Mouse (Mus musculus) C2C12 (cell line): ENCODE results near the gene Pdcd6ip. TPM values are rescaled to one million over a fixed set of nuclear protein-coding genes. Genes with fewer than 3 reads are reported as not detected.

Experiments
- H3K27me3 ChIP-seq: one replicate; pipeline ENCODE4 v1.6.1; 2011; ENCODE audit not compliant: control insufficient read depth, insufficient read depth, insufficient read length
- H3K36me3 ChIP-seq: one replicate; pipeline ENCODE4 v1.6.1; 2011; ENCODE audit not compliant: control insufficient read depth, insufficient read depth
- H3K4me3 ChIP-seq: one replicate; pipeline ENCODE4 v1.5.1; 2011; ENCODE audit warnings: mild to moderate bottlenecking, control low read depth; ENCODE audit not compliant: poor library complexity, insufficient read depth, severe bottlenecking
- H3K79me2 ChIP-seq: one replicate; pipeline ENCODE4 v1.6.1; 2011; ENCODE audit not compliant: control insufficient read depth, insufficient read depth
- H3K79me3 ChIP-seq: one replicate; pipeline ENCODE4 v1.6.1; 2011; ENCODE audit warnings: low read depth, control low read depth
- H3ac ChIP-seq: one replicate; pipeline ENCODE3; 2011; ENCODE audit warnings: low read depth; ENCODE audit not compliant: control insufficient read depth, insufficient read length
- CEBPB ChIP-seq: IDR thresholded peaks from one replicate; pipeline ENCODE4 v1.6.1; 2011; ENCODE audit warnings: low read depth, mild to moderate bottlenecking, control low read depth, moderate library complexity
- CTCF ChIP-seq: IDR thresholded peaks from one replicate; pipeline ENCODE4 v1.5.1; 2011; ENCODE audit not compliant: control insufficient read depth, insufficient read depth, insufficient read length
- FOSL1 ChIP-seq: IDR thresholded peaks from one replicate; pipeline ENCODE4 v1.8.0; 2011; ENCODE audit warnings: mild to moderate bottlenecking, low read length; ENCODE audit not compliant: poor library complexity, insufficient read depth, severe bottlenecking
- MAX ChIP-seq: IDR thresholded peaks from one replicate; pipeline ENCODE4 v1.6.1; 2011; ENCODE audit warnings: mild to moderate bottlenecking, control low read depth
- MYOD1 ChIP-seq: IDR thresholded peaks from one replicate; pipeline ENCODE4 v1.6.1; 2011; ENCODE audit warnings: low read depth; ENCODE audit not compliant: control insufficient read depth, insufficient read length
- MYOG ChIP-seq: IDR thresholded peaks from one replicate; pipeline ENCODE4 v1.6.1; 2011; ENCODE audit not compliant: control insufficient read depth, insufficient read length; ENCODE audit errors: extremely low read depth
- USF1 ChIP-seq: IDR thresholded peaks from one replicate; pipeline ENCODE4 v1.6.1; 2011; ENCODE audit warnings: low read depth, mild to moderate bottlenecking, control low read depth, moderate library complexity
- polyA plus RNA-seq: library from polyadenylated mRNA; unstranded; fragments of >200 nt; fragmentation: generic; extraction: Trizol; gene quantifications from one replicate; pipeline ENCODE4 v1.2.1, GENCODE M21; 2012; ENCODE audit warnings: missing spikeins

Gene Pdcd6ip
- polyA plus RNA-seq, 1 experiment: 62.5 TPM

- Histone ChIP-seq H3K4me3 (no peak overlapping the region), H3K36me3 (peaks cover 75% of the 10 kb centered on the region), H3ac (no peak overlapping the region), H3K79me2 (no peaks in the 10 kb centered on the region), H3K79me3 (peaks cover 1% of the 10 kb centered on the region), H3K27me3 (no peaks in the 10 kb centered on the region)
- TF ChIP-seq MYOD1 (no peak), CEBPB (no peak), FOSL1 (no peak), CTCF (no peak), USF1 (no peak), MYOG (no peak), MAX (no peak)
Measured at GRCm38 (mm10) chr9:113673721-113674120, 34.3 kb downstream of the Pdcd6ip start.

DNA sequence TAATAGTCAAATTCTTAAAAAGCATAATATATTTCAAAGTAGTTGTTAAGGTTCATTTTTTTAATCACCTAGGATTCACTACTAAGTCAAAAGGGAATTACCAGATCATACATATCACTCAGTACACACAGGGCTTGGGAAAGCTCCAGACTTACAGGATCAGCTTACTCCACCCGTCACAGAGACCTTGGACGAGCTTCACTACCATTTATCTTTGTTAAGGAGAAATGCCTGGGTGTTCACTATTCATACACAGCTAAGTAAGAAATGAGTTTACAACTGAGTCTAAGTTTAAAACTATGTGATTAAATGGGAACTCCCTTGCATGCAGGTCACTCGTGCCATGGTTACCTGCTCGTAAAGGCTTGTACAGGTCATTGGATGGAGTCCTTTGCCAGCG, 35.7 kb downstream of the Pdcd6ip start:
- no peaks in the 10 kb centered on the region for H3K27me3 ChIP-seq
- H3K79me2 ChIP-seq: no peaks in the 10 kb centered on the region
- no peak overlapping the region for H3K4me3 ChIP-seq
- H3K79me3 ChIP-seq: peaks cover 1% of the 10 kb centered on the region
- TF ChIP-seq MYOD1 (no peak), USF1 (no peak), FOSL1 (no peak), MYOG (no peak), MAX (no peak), CTCF (no peak), CEBPB (no peak)
- peaks cover 78% of the 10 kb centered on the region for H3K36me3 ChIP-seq
- H3ac ChIP-seq: no peak overlapping the region

GRCm38 (mm10) chr9:113670857-113671106, 37.3 kb downstream of the Pdcd6ip start:
- no peak overlapping the region for H3K4me3 ChIP-seq
- no peak for TF ChIP-seq FOSL1
- no peak for TF ChIP-seq CTCF
- TF ChIP-seq MYOG: no peak
- TF ChIP-seq CEBPB: no peak
- no peak for TF ChIP-seq MYOD1
- no peak for TF ChIP-seq MAX
- TF ChIP-seq USF1: no peak
- H3K79me2 ChIP-seq: no peaks in the 10 kb centered on the region
- peaks cover 83% of the 10 kb centered on the region for H3K36me3 ChIP-seq
- no peak overlapping the region for H3ac ChIP-seq
- no peaks in the 10 kb centered on the region for H3K27me3 ChIP-seq
- H3K79me3 ChIP-seq: peaks cover 1% of the 10 kb centered on the region

GRCm38 (mm10) chr9:113670105-113670856, 37.8 kb downstream of the Pdcd6ip start:
- no peak for TF ChIP-seq FOSL1
- no peak for TF ChIP-seq MAX
- no peak for TF ChIP-seq CTCF
- TF ChIP-seq USF1: no peak
- TF ChIP-seq MYOG: no peak
- no peak for TF ChIP-seq CEBPB
- no peak for TF ChIP-seq MYOD1
- Histone ChIP-seq H3K79me2 (no peaks in the 10 kb centered on the region), H3K36me3 (peaks cover 83% of the 10 kb centered on the region), H3K79me3 (peaks cover 1% of the 10 kb centered on the region), H3ac (no peak overlapping the region), H3K27me3 (no peaks in the 10 kb centered on the region), H3K4me3 (no peak overlapping the region)

DNA sequence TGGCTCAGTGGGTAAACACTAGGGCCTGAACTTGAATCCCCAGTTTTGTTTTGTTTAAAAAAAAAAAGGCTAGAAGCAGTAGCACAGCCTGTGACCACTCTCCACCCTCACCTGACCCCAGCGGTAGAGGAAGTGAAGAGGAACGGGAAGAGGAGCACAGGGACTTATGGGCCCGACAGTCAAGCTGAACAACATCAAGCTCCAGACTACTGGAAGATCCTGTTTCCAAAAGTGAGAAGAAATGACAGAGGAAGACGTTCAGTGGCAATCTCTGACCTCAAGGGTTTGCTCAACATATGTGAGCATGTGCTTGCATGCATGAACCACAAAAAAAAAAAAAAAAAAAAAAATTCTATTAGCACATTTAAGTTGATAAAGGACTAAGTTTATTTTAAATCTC, 44.6 kb downstream of the Pdcd6ip start:
- no peaks in the 10 kb centered on the region for H3K27me3 ChIP-seq
- H3K79me3 ChIP-seq: peaks cover 2% of the 10 kb centered on the region
- H3ac ChIP-seq: no peak overlapping the region
- H3K4me3 ChIP-seq: no peak overlapping the region
- H3K36me3 ChIP-seq: peaks cover 84% of the 10 kb centered on the region
- H3K79me2 ChIP-seq: no peaks in the 10 kb centered on the region
- TF ChIP-seq USF1 (no peak), MYOD1 (no peak), MAX (no peak), MYOG (no peak)

GRCm38 (mm10) chr9:113657837-113658236, 50.2 kb downstream of the Pdcd6ip start:
- no peaks in the 10 kb centered on the region for H3K79me2 ChIP-seq
- H3K27me3 ChIP-seq: no peaks in the 10 kb centered on the region
- TF ChIP-seq MAX (no peak), CTCF (no peak), FOSL1 (no peak), MYOG (no peak), CEBPB (no peak), MYOD1 (no peak), USF1 (no peak)
- H3K4me3 ChIP-seq: no peak overlapping the region
- H3K36me3 ChIP-seq: peaks cover 83% of the 10 kb centered on the region
- no peak overlapping the region for H3ac ChIP-seq
- H3K79me3 ChIP-seq: no peaks in the 10 kb centered on the region
